Mouse (Mus musculus): ENCODE data around the gene Pmm1. TPM values are rescaled to one million over a fixed set of nuclear protein-coding genes. Genes with fewer than 3 reads are reported as not detected.

The Pmm1 gene
- total and polyA plus RNA-seq, 3 experiments, result 35.9 to 157 (median 51.6) TPM

DNA sequence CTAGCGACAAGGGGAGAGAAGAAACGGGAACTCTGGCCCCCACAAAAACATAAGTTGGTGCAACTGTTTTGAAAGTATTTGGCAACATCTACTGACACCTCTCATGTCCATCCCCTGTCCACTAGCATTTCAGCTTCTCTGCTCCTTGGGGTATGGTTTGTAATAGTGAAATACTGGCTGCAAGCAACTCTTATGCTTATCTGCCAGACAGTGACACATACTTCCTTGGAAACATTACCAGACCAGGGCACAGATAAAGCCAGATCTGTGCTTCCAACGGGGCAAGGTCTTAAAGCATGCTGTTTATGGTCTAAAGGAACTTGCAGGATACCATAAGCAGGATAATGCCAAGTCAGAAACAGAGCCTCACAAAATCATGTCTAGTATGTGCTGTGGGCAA is 1.8 kb downstream of the Pmm1 start:
- ATAC-seq (ENCODE audit: extremely low read depth, insufficient number of reproducible peaks, low FRiP score, poor library complexity, severe bottlenecking) (no peak), DNase-seq (ENCODE audit: low spot score) (no peak)
- H3K9me3 ChIP-seq (replicated peaks), result no peaks in the 10 kb centered on the region
- H3K36me3 ChIP-seq (replicated peaks), result peaks cover 55% of the 10 kb centered on the region
- TF ChIP-seq GATA1 (IDR thresholded peaks at IDR 0.05; ENCODE audit: borderline replicate concordance, low read length) (no peak), CTCF (IDR thresholded peaks at IDR 0.05; ENCODE audit: low read depth, low read length) (no peak), POLR2AphosphoS5 (IDR thresholded peaks at IDR 0.05; ENCODE audit: insufficient replicate concordance, low read depth, low read length) (no peak), GATA2 (IDR thresholded peaks at IDR 0.05; ENCODE audit: borderline replicate concordance, low read depth, low read length) (no peak), TAL1 (conservative IDR thresholded peaks at IDR 0.05; ENCODE audit: low read depth, low read length) (no peak)
- H3K4me1 ChIP-seq (ENCODE audit: insufficient read depth, low read depth, low read length), result peaks cover 36% of the 10 kb centered on the region
- no peaks in the 10 kb centered on the region for H3K27me3 ChIP-seq (ENCODE audit: insufficient read depth, low read length)
- no peak overlapping the region; the same call in 1 of the 2 replicates for H3K4me3 ChIP-seq (ENCODE audit: low read depth, low read length)

DNA sequence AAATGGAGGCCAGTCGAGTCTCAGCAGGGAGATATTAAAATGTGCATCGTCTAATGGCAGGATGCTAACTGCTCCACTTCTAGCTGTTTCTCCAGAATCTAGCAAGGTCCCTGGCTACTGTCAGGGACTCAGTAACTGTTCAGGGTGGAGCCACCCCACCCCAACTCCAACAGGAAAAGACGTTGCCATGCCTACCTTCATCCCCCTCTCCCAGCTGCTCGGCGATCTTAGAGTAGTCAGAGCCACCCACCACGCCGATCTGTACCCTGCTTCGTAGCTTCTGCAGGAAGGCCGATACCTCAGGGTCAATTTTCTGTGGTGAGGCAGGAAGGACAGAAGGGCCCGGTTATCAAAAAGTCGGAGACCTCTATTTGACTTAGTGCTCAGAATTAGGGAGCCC is 3.1 kb downstream of the Pmm1 start:
- no peaks in the 10 kb centered on the region for H3K9me3 ChIP-seq (replicated peaks)
- peaks cover 36% of the 10 kb centered on the region for H3K4me1 ChIP-seq (ENCODE audit: insufficient read depth, low read depth, low read length)
- no peak overlapping the region for H3K4me3 ChIP-seq (ENCODE audit: low read depth, low read length)
- no peaks in the 10 kb centered on the region for H3K27me3 ChIP-seq (ENCODE audit: insufficient read depth, low read length)
- ATAC-seq (ENCODE audit: extremely low read depth, insufficient number of reproducible peaks, low FRiP score, poor library complexity, severe bottlenecking) (no peak), DNase-seq (ENCODE audit: low spot score) (no peak)
- TF ChIP-seq TAL1 (conservative IDR thresholded peaks at IDR 0.05; ENCODE audit: low read depth, low read length) (no peak), POLR2AphosphoS5 (IDR thresholded peaks at IDR 0.05; ENCODE audit: insufficient replicate concordance, low read depth, low read length) (no peak), GATA1 (IDR thresholded peaks at IDR 0.05; ENCODE audit: borderline replicate concordance, low read length) (no peak), GATA2 (IDR thresholded peaks at IDR 0.05; ENCODE audit: borderline replicate concordance, low read depth, low read length) (no peak), CTCF (IDR thresholded peaks at IDR 0.05; ENCODE audit: low read depth, low read length) (no peak)
- peaks cover 68% of the 10 kb centered on the region for H3K36me3 ChIP-seq (replicated peaks)

DNA sequence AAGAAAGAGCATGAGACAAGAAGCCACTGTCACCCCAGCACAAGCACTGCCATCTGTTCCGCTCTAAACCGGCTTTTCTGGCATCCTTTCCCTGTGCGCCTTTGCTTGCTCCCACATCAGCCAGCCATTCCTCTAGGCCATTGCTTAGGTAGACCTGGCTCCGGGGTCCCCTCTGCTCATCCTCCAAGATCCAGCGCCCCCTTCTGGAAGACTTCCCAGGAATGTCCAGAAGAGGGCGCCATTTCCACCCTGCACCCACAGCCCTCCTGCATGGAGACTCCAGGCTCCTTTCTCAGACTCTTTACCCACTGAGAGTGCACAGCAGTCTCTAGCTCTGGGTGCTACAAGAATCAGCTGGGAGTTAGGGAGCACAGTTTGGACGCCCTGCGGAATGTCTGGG is 4.3 kb downstream of the Pmm1 start:
- H3K36me3 ChIP-seq (replicated peaks), result peaks cover 80% of the 10 kb centered on the region
- H3K4me3 ChIP-seq (ENCODE audit: low read depth, low read length), result no peak overlapping the region
- peaks cover 33% of the 10 kb centered on the region for H3K4me1 ChIP-seq (ENCODE audit: insufficient read depth, low read depth, low read length)
- ATAC-seq (ENCODE audit: extremely low read depth, insufficient number of reproducible peaks, low FRiP score, poor library complexity, severe bottlenecking) (no peak), DNase-seq (ENCODE audit: low spot score) (peak; percentile 67)
- H3K27me3 ChIP-seq (ENCODE audit: insufficient read depth, low read length), result no peaks in the 10 kb centered on the region
- TF ChIP-seq GATA1 (IDR thresholded peaks at IDR 0.05; ENCODE audit: borderline replicate concordance, low read length), result no peak
- no peak for TF ChIP-seq POLR2AphosphoS5 (IDR thresholded peaks at IDR 0.05; ENCODE audit: insufficient replicate concordance, low read depth, low read length)
- TF ChIP-seq CTCF (IDR thresholded peaks at IDR 0.05; ENCODE audit: low read depth, low read length), result peak; percentile 72
- TF ChIP-seq GATA2 (IDR thresholded peaks at IDR 0.05; ENCODE audit: borderline replicate concordance, low read depth, low read length), result no peak
- no peak for TF ChIP-seq TAL1 (conservative IDR thresholded peaks at IDR 0.05; ENCODE audit: low read depth, low read length)
- no peaks in the 10 kb centered on the region for H3K9me3 ChIP-seq (replicated peaks)

DNA sequence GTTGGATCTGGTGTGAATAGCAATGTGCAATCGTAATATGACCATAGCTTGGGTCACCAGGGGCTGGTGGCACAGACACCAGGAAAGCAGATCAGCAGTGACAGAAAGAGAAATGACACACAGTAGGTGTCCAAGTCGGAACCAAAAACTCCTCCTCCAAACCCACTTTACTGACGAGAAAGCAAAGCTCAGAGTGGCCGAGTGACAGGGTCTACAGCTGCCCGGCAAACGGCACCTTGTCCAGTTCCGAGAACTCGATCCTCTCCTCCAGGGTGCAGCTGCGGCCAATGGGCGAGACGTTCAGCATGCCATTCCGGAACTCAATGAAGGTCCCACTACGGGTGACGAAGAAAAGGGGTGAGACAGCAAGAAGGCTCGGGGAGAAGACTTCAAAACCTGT is 5.3 kb downstream of the Pmm1 start:
- H3K36me3 ChIP-seq (replicated peaks), result peaks cover 90% of the 10 kb centered on the region
- no peaks in the 10 kb centered on the region for H3K9me3 ChIP-seq (replicated peaks)
- H3K4me3 ChIP-seq (ENCODE audit: low read depth, low read length), result no peak overlapping the region
- no peaks in the 10 kb centered on the region for H3K27me3 ChIP-seq (ENCODE audit: insufficient read depth, low read length)
- ATAC-seq (ENCODE audit: extremely low read depth, insufficient number of reproducible peaks, low FRiP score, poor library complexity, severe bottlenecking) (no peak), DNase-seq (ENCODE audit: low spot score) (no peak)
- peaks cover 30% of the 10 kb centered on the region for H3K4me1 ChIP-seq (ENCODE audit: insufficient read depth, low read depth, low read length)
- TF ChIP-seq GATA1 (IDR thresholded peaks at IDR 0.05; ENCODE audit: borderline replicate concordance, low read length), result no peak
- TF ChIP-seq CTCF (IDR thresholded peaks at IDR 0.05; ENCODE audit: low read depth, low read length), result no peak
- no peak for TF ChIP-seq GATA2 (IDR thresholded peaks at IDR 0.05; ENCODE audit: borderline replicate concordance, low read depth, low read length)
- no peak for TF ChIP-seq POLR2AphosphoS5 (IDR thresholded peaks at IDR 0.05; ENCODE audit: insufficient replicate concordance, low read depth, low read length)
- TF ChIP-seq TAL1 (conservative IDR thresholded peaks at IDR 0.05; ENCODE audit: low read depth, low read length), result no peak

DNA sequence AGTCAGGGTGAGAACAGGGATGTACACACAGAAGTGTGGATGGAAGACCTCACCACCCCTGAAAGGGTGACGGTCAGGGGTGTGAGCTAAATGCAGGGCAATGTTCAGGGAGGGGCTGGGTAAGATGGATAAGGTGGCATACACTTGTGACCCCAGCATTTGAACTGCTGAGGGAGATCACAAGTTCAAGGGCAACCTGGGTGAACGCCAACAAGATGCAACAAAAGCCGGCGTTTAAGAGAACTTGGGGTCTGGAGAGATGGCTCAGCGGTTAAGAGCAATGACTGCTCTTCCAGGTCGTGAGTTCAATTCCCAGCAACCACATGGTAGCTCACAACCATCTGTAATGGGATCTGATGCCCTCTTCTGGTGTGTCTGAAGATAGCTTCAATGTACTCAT is 6.0 kb downstream of the Pmm1 start:
- ATAC-seq (ENCODE audit: extremely low read depth, insufficient number of reproducible peaks, low FRiP score, poor library complexity, severe bottlenecking) (no peak), DNase-seq (ENCODE audit: low spot score) (no peak)
- H3K27me3 ChIP-seq (ENCODE audit: insufficient read depth, low read length), result no peaks in the 10 kb centered on the region
- H3K9me3 ChIP-seq (replicated peaks), result no peaks in the 10 kb centered on the region
- no peak overlapping the region for H3K4me3 ChIP-seq (ENCODE audit: low read depth, low read length)
- TF ChIP-seq POLR2AphosphoS5 (IDR thresholded peaks at IDR 0.05; ENCODE audit: insufficient replicate concordance, low read depth, low read length) (no peak), GATA2 (IDR thresholded peaks at IDR 0.05; ENCODE audit: borderline replicate concordance, low read depth, low read length) (no peak), TAL1 (conservative IDR thresholded peaks at IDR 0.05; ENCODE audit: low read depth, low read length) (no peak), GATA1 (IDR thresholded peaks at IDR 0.05; ENCODE audit: borderline replicate concordance, low read length) (no peak), CTCF (IDR thresholded peaks at IDR 0.05; ENCODE audit: low read depth, low read length) (no peak)
- peaks cover 23% of the 10 kb centered on the region for H3K4me1 ChIP-seq (ENCODE audit: insufficient read depth, low read depth, low read length)
- peaks cover 97% of the 10 kb centered on the region for H3K36me3 ChIP-seq (replicated peaks)

DNA sequence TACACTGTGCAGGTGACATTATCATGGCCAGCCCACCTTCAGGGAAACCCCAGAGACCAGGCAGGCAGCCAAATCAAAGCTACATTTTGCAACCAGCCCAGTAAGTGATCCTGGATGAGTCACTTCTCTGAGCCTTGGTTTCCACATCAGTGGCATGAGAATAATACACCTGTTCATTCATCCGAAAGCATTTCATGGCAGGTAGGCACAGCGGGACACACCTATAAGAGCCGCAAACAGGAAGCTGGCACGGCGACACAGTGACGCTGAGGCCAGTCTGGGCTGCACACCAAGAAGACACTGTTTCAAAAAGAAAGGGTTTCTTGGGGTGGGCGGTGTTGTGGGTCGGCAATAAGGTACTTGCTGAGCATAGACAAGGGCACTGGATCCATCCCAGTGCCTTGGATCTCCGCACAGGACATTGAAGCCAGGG is 6.6 kb downstream of the Pmm1 start:
- peaks cover 99% of the 10 kb centered on the region for H3K36me3 ChIP-seq (replicated peaks)
- peaks cover 20% of the 10 kb centered on the region for H3K4me1 ChIP-seq (ENCODE audit: insufficient read depth, low read depth, low read length)
- TF ChIP-seq CTCF (IDR thresholded peaks at IDR 0.05; ENCODE audit: low read depth, low read length), result no peak
- TF ChIP-seq GATA1 (IDR thresholded peaks at IDR 0.05; ENCODE audit: borderline replicate concordance, low read length), result no peak
- no peak for TF ChIP-seq TAL1 (conservative IDR thresholded peaks at IDR 0.05; ENCODE audit: low read depth, low read length)
- TF ChIP-seq GATA2 (IDR thresholded peaks at IDR 0.05; ENCODE audit: borderline replicate concordance, low read depth, low read length), result no peak
- TF ChIP-seq POLR2AphosphoS5 (IDR thresholded peaks at IDR 0.05; ENCODE audit: insufficient replicate concordance, low read depth, low read length), result no peak
- H3K27me3 ChIP-seq (ENCODE audit: insufficient read depth, low read length), result no peaks in the 10 kb centered on the region
- H3K9me3 ChIP-seq (replicated peaks), result no peaks in the 10 kb centered on the region
- ATAC-seq (ENCODE audit: extremely low read depth, insufficient number of reproducible peaks, low FRiP score, poor library complexity, severe bottlenecking) (no peak), DNase-seq (ENCODE audit: low spot score) (no peak)
- no peak overlapping the region for H3K4me3 ChIP-seq (ENCODE audit: low read depth, low read length)
